Mouse (Mus musculus) lung, adult 2 months (tissue): ENCODE results near the gene Tet3.

ENCODE experiments used
- CTCF ChIP-seq: fragments of 200-500 bp; IDR thresholded peaks from 2 replicates; pipeline ENCODE4 v1.5.1; 2011; ENCODE audit warnings: mild to moderate bottlenecking, low read length, control low read depth; ENCODE audit not compliant: insufficient read depth
- POLR2A ChIP-seq: fragments of 200-500 bp; IDR thresholded peaks from 2 replicates; pipeline ENCODE4 v1.6.1; 2011; ENCODE audit warnings: low read depth, mild to moderate bottlenecking, control low read depth, low read length, borderline replicate concordance; ENCODE audit errors: extremely low read depth

DNA sequence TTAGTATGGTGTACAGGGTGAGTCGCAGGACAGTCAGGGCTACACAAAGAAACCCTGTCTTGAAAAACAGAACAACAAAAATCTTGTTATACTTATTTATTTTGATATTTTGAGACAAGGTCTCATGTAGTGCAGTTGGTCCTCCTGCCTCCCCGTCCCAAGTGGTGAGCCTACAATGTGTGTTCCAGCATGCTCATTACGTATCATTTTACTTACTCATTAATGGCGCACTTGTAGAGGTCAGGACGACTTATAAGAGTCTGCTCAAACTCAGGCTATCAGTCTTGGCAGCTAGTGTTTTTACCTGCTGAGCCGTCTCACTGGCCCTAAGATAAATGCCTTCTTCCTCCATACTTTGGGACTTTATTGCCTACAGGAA lies 48.3 kb upstream of the Tet3 start:
- TF ChIP-seq POLR2A (no peak), CTCF (no peak)
